Mouse (Mus musculus): ENCODE measurements around the gene Pear1. TPM values are rescaled to one million over a fixed set of nuclear protein-coding genes. Genes with fewer than 3 reads are reported as not detected.
A peak's percentile ranks its signal among the peaks of the same experiment; 100 is the strongest.
"Not testable (repeated sequence)": the region's sequence is repeated elsewhere in the genome, so short reads cannot be mapped to it uniquely, and the experiment has no call there.

The Pear1 gene
- 10 to 100 TPM in 1 of 4 experiments, 1 to 10 TPM in 3; 8.3 to 10.1 (median 9.5) TPM for total RNA-seq (2022)

- not testable (repeated sequence) for DNase-seq (ENCODE audit: low spot score in 2 of 2)
Observed at GRCm38 (mm10) chr3:87824206-87824605, at the start of gene Pear1. TSS of gene Pear1 (minus strand) at chr3:87824306.

GRCm38 (mm10) chr3:87864111-87864510, 40.0 kb upstream of the Pear1 start:
- DNase-seq (ENCODE audit: low spot score in 2 of 2): not testable (repeated sequence)

GRCm38 (mm10) chr3:87859813-87860212, 35.7 kb upstream of the Pear1 start:
- peak; percentile 17 to 33 for DNase-seq (ENCODE audit: low spot score in 2 of 2)

- no peak for DNase-seq (ENCODE audit: low spot score in 2 of 2)
Observed at GRCm38 (mm10) chr3:87857666-87858065, 33.6 kb upstream of the Pear1 start.

GRCm38 (mm10) chr3:87855936-87856335, 31.8 kb upstream of the Pear1 start:
- no peak for DNase-seq (ENCODE audit: low spot score in 2 of 2)

GRCm38 (mm10) chr3:87854795-87855568, 30.9 kb upstream of the Pear1 start:
- DNase-seq (ENCODE audit: low spot score in 2 of 2): no peak

GRCm38 (mm10) chr3:87849117-87849516, 25.0 kb upstream of the Pear1 start:
- DNase-seq (ENCODE audit: low spot score in 2 of 2): no peak

GRCm38 (mm10) chr3:87847680-87848079, 23.6 kb upstream of the Pear1 start:
- no peak for DNase-seq (ENCODE audit: low spot score in 2 of 2)

GRCm38 (mm10) chr3:87846650-87847110, 22.6 kb upstream of the Pear1 start, which contains the start of gene Sh2d2a:
TSS of gene Sh2d2a (plus strand) at chr3:87846755.
- no peak for DNase-seq (ENCODE audit: low spot score in 2 of 2)

GRCm38 (mm10) chr3:87846186-87846585, 22.1 kb upstream of the Pear1 start:
- DNase-seq (ENCODE audit: low spot score in 2 of 2): no peak

GRCm38 (mm10) chr3:87844981-87845380, 20.9 kb upstream of the Pear1 start:
- DNase-seq (ENCODE audit: low spot score in 2 of 2): no peak

- no peak for DNase-seq (ENCODE audit: low spot score in 2 of 2)
Observed at GRCm38 (mm10) chr3:87840858-87841257, 16.8 kb upstream of the Pear1 start.

GRCm38 (mm10) chr3:87838622-87839021, 14.5 kb upstream of the Pear1 start:
- peak in 1 of 2 experiments; percentile 51 for DNase-seq (ENCODE audit: low spot score in 2 of 2)

GRCm38 (mm10) chr3:87833482-87833881, 9.4 kb upstream of the Pear1 start:
- no peak for DNase-seq (ENCODE audit: low spot score in 2 of 2)

- DNase-seq (ENCODE audit: low spot score in 2 of 2): no peak
Observed at GRCm38 (mm10) chr3:87832109-87832859, 8.2 kb upstream of the Pear1 start.

- no peak for DNase-seq (ENCODE audit: low spot score in 2 of 2)
Observed at GRCm38 (mm10) chr3:87829025-87829424, 4.9 kb upstream of the Pear1 start.

GRCm38 (mm10) chr3:87828435-87828834, 4.3 kb upstream of the Pear1 start:
- DNase-seq (ENCODE audit: low spot score in 2 of 2): no peak

- no peak for DNase-seq (ENCODE audit: low spot score in 2 of 2)
Observed at GRCm38 (mm10) chr3:87818226-87818625, 5.9 kb downstream of the Pear1 start.

GRCm38 (mm10) chr3:87816646-87817093, 7.4 kb downstream of the Pear1 start:
- peak in 1 of 2 experiments; percentile 65 for DNase-seq (ENCODE audit: low spot score in 2 of 2)

GRCm38 (mm10) chr3:87816166-87816565, 7.9 kb downstream of the Pear1 start:
- no peak for DNase-seq (ENCODE audit: low spot score in 2 of 2)

GRCm38 (mm10) chr3:87812873-87813272, 11.2 kb downstream of the Pear1 start:
- no peak for DNase-seq (ENCODE audit: low spot score in 2 of 2)

GRCm38 (mm10) chr3:87812413-87812812, 11.7 kb downstream of the Pear1 start:
- no peak for DNase-seq (ENCODE audit: low spot score in 2 of 2)

All from left cerebral cortex, adult 8-10 months (tissue).